12 mouse cellular contexts compared by ENCODE assay signal in the genomic region with DNA sequence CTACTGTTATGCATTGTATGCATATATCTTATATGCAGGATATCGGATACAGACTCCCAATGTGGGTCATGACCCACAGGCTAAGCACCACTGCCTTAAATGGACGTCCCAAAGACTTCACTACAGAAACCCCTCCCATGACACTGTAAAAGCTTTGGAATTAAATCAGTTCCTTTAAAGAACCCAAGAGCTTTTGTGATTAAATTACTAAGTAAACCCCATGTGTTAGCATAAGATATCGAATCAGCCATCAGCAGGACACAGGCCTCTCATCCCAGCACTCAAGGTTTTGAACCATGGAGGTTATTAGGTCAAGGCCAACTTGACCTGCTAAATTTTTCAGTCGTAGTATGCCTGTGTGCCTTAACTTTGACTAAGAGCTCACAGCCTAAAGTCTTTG.
"Had no signal": no experiment of that assay in that cellular context is flagged by ENCODE, and none has a peak within 500 bp of the region (broad histone marks: within the 10 kb centered on the region; RNA-seq: fewer than 3 reads in every experiment).

No protein-coding gene starts in this region.

- DNase-seq: left cerebral cortex, postnatal 4 days; liver; liver, embryonic 13.5 days; liver, postnatal 0 days; lung, adult 18-20 months; lung, adult 2 months; lung, embryonic 14.5 days; lung, postnatal 10 days; lung, postnatal 14 days; lung, postnatal 36 days; lung, postnatal 4 days; midbrain, embryonic 14.5 days had no signal
